ENCODE assay signal across 8 mouse cellular contexts in the genomic region with DNA sequence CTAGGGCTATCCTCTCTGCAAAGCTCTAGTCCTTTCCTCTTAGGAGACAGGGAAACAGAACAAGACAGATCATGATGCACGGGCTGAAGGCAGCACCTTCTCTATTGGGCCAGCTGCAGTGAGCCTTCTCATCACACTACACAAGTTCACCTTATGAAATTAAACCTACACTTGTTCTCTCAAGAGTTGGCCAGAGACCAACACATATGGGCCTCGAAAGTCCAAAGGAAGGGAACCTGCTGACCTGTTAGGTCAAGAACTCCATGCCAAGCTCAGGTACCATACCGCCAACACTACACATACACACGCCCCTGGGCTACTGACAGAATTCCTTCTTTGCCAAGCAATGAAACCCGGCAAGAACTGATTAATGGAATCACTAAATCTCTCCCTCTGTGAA. TPM values are rescaled to one million over a fixed set of nuclear protein-coding genes. Genes with fewer than 3 reads are reported as not detected.
DNase-seq lines count a peak whose midpoint lies in the region; ATAC-seq lines count a peak whose summit lies in the region.

No protein-coding gene starts in this region.

- no peak overlapping the region for H3K27ac ChIP-seq in embryonic facial prominence, embryonic 14.5 days (replicated peaks; ENCODE audit: low read depth, low read length)
- H3K27ac ChIP-seq in limb, embryonic 10.5 days = peak overlapping the region; percentile 94; the same call in 1 of the 2 replicates

- peak overlapping the region; percentile 93 for H3K9ac ChIP-seq in embryonic facial prominence, embryonic 14.5 days (ENCODE audit: low read depth, low read length)

- peak overlapping the region; percentile 80 for H3K4me2 ChIP-seq in embryonic facial prominence, embryonic 14.5 days (ENCODE audit: low read depth, low read length)

- no peak for ATAC-seq in CD4-positive, CD25-positive, alpha-beta regulatory T cell, adult 4 months
- no peak for ATAC-seq in embryonic facial prominence, embryonic 14.5 days (ENCODE audit: low read depth)

- 27% methylated on average over 5 of the region's 5 CpGs for WGBS in embryonic facial prominence, embryonic 14.5 days
- 34% methylated on average over 5 of the region's 5 CpGs for WGBS in limb, embryonic 10.5 days

- DNase-seq in CD4-positive, CD25-positive, alpha-beta regulatory T cell, adult 2 months (ENCODE audit: low read depth, low spot score) = peak; percentile 20
- peak; percentile 27 for DNase-seq in A20 (ENCODE audit: low read depth, low spot score)
- no peak for DNase-seq in embryonic facial prominence, embryonic 14.5 days (ENCODE audit: low spot score)
- DNase-seq in limb, embryonic 10.5 days (ENCODE audit: low spot score) = no peak
- DNase-seq in retina, embryonic 14.5 days (ENCODE audit: low spot score) = peak; percentile 15
- no peak for DNase-seq in adrenal gland, adult 2 months
- no peak for DNase-seq in yolk sac, embryonic 10.5 days (ENCODE audit: low spot score)

- H3K4me3 ChIP-seq in embryonic facial prominence, embryonic 14.5 days (ENCODE audit: low read depth, low read length) = peak overlapping the region; percentile 95
- peak overlapping the region; percentile 87 for H3K4me3 ChIP-seq in limb, embryonic 10.5 days

- no peaks in the 10 kb centered on the region for H3K36me3 ChIP-seq in embryonic facial prominence, embryonic 14.5 days (ENCODE audit: control insufficient read depth, insufficient read depth, low read length)
- no peaks in the 10 kb centered on the region for H3K36me3 ChIP-seq in limb, embryonic 10.5 days

- no peaks in the 10 kb centered on the region for H3K27me3 ChIP-seq in embryonic facial prominence, embryonic 14.5 days (replicated peaks; ENCODE audit: control insufficient read depth, insufficient read depth, low read length)
- H3K27me3 ChIP-seq in limb, embryonic 10.5 days (ENCODE audit: low read depth, poor library complexity, severe bottlenecking) = no peaks in the 10 kb centered on the region

- H3K4me1 ChIP-seq in embryonic facial prominence, embryonic 14.5 days (ENCODE audit: control insufficient read depth, insufficient read depth, low read length) = peaks cover 19% of the 10 kb centered on the region
- H3K4me1 ChIP-seq in limb, embryonic 10.5 days = peaks cover 26% of the 10 kb centered on the region

- no peaks in the 10 kb centered on the region for H3K9me3 ChIP-seq in embryonic facial prominence, embryonic 14.5 days (ENCODE audit: control insufficient read depth, low read length)
- no peaks in the 10 kb centered on the region for H3K9me3 ChIP-seq in limb, embryonic 10.5 days (replicated peaks)

RNA-seq across cellular contexts. Expression of a gene that starts 0.5 kb away (rescaled TPM):
- polyA plus RNA-seq in CD4-positive, CD25-positive, alpha-beta regulatory T cell, adult 4 months (2017; shearing (Covaris generic)) = not detected
- polyA plus RNA-seq in embryonic facial prominence, embryonic 14.5 days (2014; fragmentation: Nextera tagmentation; extraction: Ambion mirVana) = not detected in 2 replicates
- polyA plus RNA-seq in limb, embryonic 10.5 days (2016; fragmentation: Nextera tagmentation; extraction: Ambion mirVana) = not detected in 2 replicates
- not detected for total RNA-seq in adrenal gland, adult 2 months (2021)
- polyA plus RNA-seq in adrenal gland, adult 2 months (2012; rRNA removed) = not detected in 2 replicates

RNA-seq across cellular contexts. Expression of a gene that starts 1.1 kb away (rescaled TPM):
- 10 to 100 TPM; 21.6 to 23.7 TPM for polyA plus RNA-seq in CD4-positive, CD25-positive, alpha-beta regulatory T cell, adult 4 months (2017; shearing (Covaris generic))
- 47.9 and 48.1 TPM in 2 replicates for polyA plus RNA-seq in embryonic facial prominence, embryonic 14.5 days (2014; fragmentation: Nextera tagmentation; extraction: Ambion mirVana)
- 17.4 and 28.3 TPM in 2 replicates for polyA plus RNA-seq in limb, embryonic 10.5 days (2016; fragmentation: Nextera tagmentation; extraction: Ambion mirVana)
- 10 to 100 TPM; 36.2 to 48.2 TPM for total RNA-seq in adrenal gland, adult 2 months (2021)
- 14.7 and 17.0 TPM in 2 replicates for polyA plus RNA-seq in adrenal gland, adult 2 months (2012; rRNA removed)

Comparison
In these comparisons a context has a peak if more than half of its experiments do, and no peak if none do; other contexts are left out.
1. DNase-seq: peak in CD4-positive, CD25-positive, alpha-beta regulatory T cell, adult 2 months (single experiment), A20 (single experiment) and retina, embryonic 14.5 days (single experiment); none in embryonic facial prominence, embryonic 14.5 days (single experiment), limb, embryonic 10.5 days (single experiment), adrenal gland, adult 2 months (single experiment) and yolk sac, embryonic 10.5 days (single experiment).